Mouse (Mus musculus): ENCODE data around the gene Ttc23. TPM values are rescaled to one million over a fixed set of nuclear protein-coding genes. Genes with fewer than 3 reads are reported as not detected.
A peak's percentile ranks its signal among the peaks of the same experiment; 100 is the strongest.

Ttc23 gene
- polyA plus RNA-seq, 1 experiment from 2014 or later = 32.3 TPM

GRCm38 (mm10) chr7:67759629-67759995 lies 112.4 kb downstream of the Ttc23 start, which contains the start of gene Synm:
TSS of gene Synm (minus strand) at chr7:67759742.
- peak; percentile 95 for ATAC-seq (ENCODE audit: low FRiP score)
- peak within 1 kb of the TSS; percentile 100 for H3K4me2 ChIP-seq
- peak within 1 kb of the TSS; percentile 57 for H3K4me3 ChIP-seq (replicated peaks)
- WGBS = 0% methylated on average over 37 of the region's 37 CpGs
- H3K36me3 ChIP-seq (replicated peaks) = no peaks in the 10 kb centered on the region
- peaks cover 29% of the 10 kb centered on the region for H3K27me3 ChIP-seq
- H3K4me1 ChIP-seq = peaks cover 17% of the 10 kb centered on the region
- H3K27ac ChIP-seq = peak within 1 kb of the TSS; percentile 66
- no peaks in the 10 kb centered on the region for H3K9me3 ChIP-seq
- H3K9ac ChIP-seq = peak within 1 kb of the TSS; percentile 60

- peaks cover 6% of the 10 kb centered on the region for H3K4me1 ChIP-seq
- no peak for ATAC-seq (ENCODE audit: low FRiP score)
- H3K36me3 ChIP-seq (replicated peaks) = no peaks in the 10 kb centered on the region
- WGBS = 75% methylated on average over 3 of the region's 3 CpGs
- H3K9ac ChIP-seq = no peak overlapping the region; the same call in 1 of the 2 replicates
- H3K4me2 ChIP-seq = no peak overlapping the region
- peaks cover 9% of the 10 kb centered on the region for H3K27me3 ChIP-seq
- H3K4me3 ChIP-seq (replicated peaks) = no peak overlapping the region
- no peaks in the 10 kb centered on the region for H3K9me3 ChIP-seq
- H3K27ac ChIP-seq = no peak overlapping the region
These were observed 116.4 kb downstream of the Ttc23 start for GRCm38 (mm10) chr7:67763625-67764024.

- no peaks in the 10 kb centered on the region for H3K9me3 ChIP-seq
- H3K27me3 ChIP-seq = no peaks in the 10 kb centered on the region; the same call in 1 of the 2 replicates
- no peak overlapping the region for H3K27ac ChIP-seq
- no peak overlapping the region for H3K4me3 ChIP-seq (replicated peaks)
- no peaks in the 10 kb centered on the region for H3K36me3 ChIP-seq (replicated peaks)
- H3K4me1 ChIP-seq = no peaks in the 10 kb centered on the region
- no peak for ATAC-seq (ENCODE audit: low FRiP score)
- 95% methylated on average over 3 of the region's 3 CpGs for WGBS
- no peak overlapping the region for H3K9ac ChIP-seq
- H3K4me2 ChIP-seq = no peak overlapping the region
These were observed 120.9 kb downstream of the Ttc23 start for GRCm38 (mm10) chr7:67768125-67768524.

- Histone ChIP-seq H3K36me3 (replicated peaks) (no peaks in the 10 kb centered on the region), H3K4me1 (no peaks in the 10 kb centered on the region), H3K27me3 (no peaks in the 10 kb centered on the region; the same call in 1 of the 2 replicates), H3K4me3 (replicated peaks) (no peak overlapping the region), H3K9me3 (no peaks in the 10 kb centered on the region), H3K27ac (no peak overlapping the region), H3K9ac (no peak overlapping the region), H3K4me2 (no peak overlapping the region)
- WGBS = 92% methylated on average over 5 of the region's 5 CpGs
- ATAC-seq (ENCODE audit: low FRiP score) = no peak
These were observed 122.3 kb downstream of the Ttc23 start for GRCm38 (mm10) chr7:67769487-67769886.

GRCm38 (mm10) chr7:67772231-67772630 lies 125.0 kb downstream of the Ttc23 start:
- 90% methylated on average over 9 of the region's 9 CpGs for WGBS
- Histone ChIP-seq H3K4me2 (no peak overlapping the region), H3K27ac (no peak overlapping the region)

GRCm38 (mm10) chr7:67775623-67776022 lies 128.4 kb downstream of the Ttc23 start:
- no peaks in the 10 kb centered on the region for H3K9me3 ChIP-seq
- H3K27me3 ChIP-seq = no peaks in the 10 kb centered on the region
- no peak overlapping the region for H3K4me2 ChIP-seq
- H3K36me3 ChIP-seq (replicated peaks) = no peaks in the 10 kb centered on the region
- H3K4me1 ChIP-seq = no peaks in the 10 kb centered on the region
- no peak overlapping the region for H3K27ac ChIP-seq
- no peak overlapping the region for H3K4me3 ChIP-seq (replicated peaks)
- 78% methylated on average over 3 of the region's 3 CpGs for WGBS
- H3K9ac ChIP-seq = no peak overlapping the region
- no peak for ATAC-seq (ENCODE audit: low FRiP score)

More at GRCm38 (mm10) chr7:67772231-67772630, 125.0 kb downstream of the Ttc23 start:
- no peak overlapping the region for H3K9ac ChIP-seq
- no peaks in the 10 kb centered on the region for H3K27me3 ChIP-seq
- ATAC-seq (ENCODE audit: low FRiP score) = no peak
- H3K4me3 ChIP-seq (replicated peaks) = no peak overlapping the region
- no peaks in the 10 kb centered on the region for H3K36me3 ChIP-seq (replicated peaks)
- H3K4me1 ChIP-seq = no peaks in the 10 kb centered on the region
- no peaks in the 10 kb centered on the region for H3K9me3 ChIP-seq

GRCm38 (mm10) chr7:67776636-67777305 lies 129.6 kb downstream of the Ttc23 start:
- no peak overlapping the region for H3K27ac ChIP-seq
- 68% methylated on average over 12 of the region's 12 CpGs for WGBS
- H3K4me2 ChIP-seq = no peak overlapping the region

GRCm38 (mm10) chr7:67787861-67788260 lies 140.7 kb downstream of the Ttc23 start:
- no peak for ATAC-seq (ENCODE audit: low FRiP score)
- Histone ChIP-seq H3K4me2 (no peak overlapping the region), H3K9me3 (no peaks in the 10 kb centered on the region), H3K9ac (no peak overlapping the region), H3K27ac (no peak overlapping the region), H3K36me3 (replicated peaks) (no peaks in the 10 kb centered on the region), H3K4me1 (no peaks in the 10 kb centered on the region), H3K4me3 (replicated peaks) (no peak overlapping the region), H3K27me3 (no peaks in the 10 kb centered on the region)
- WGBS = 75% methylated on average over 2 of the region's 2 CpGs

More at GRCm38 (mm10) chr7:67776636-67777305, 129.6 kb downstream of the Ttc23 start:
- H3K27me3 ChIP-seq = no peaks in the 10 kb centered on the region
- H3K9ac ChIP-seq = no peak overlapping the region
- H3K9me3 ChIP-seq = no peaks in the 10 kb centered on the region
- H3K36me3 ChIP-seq (replicated peaks) = no peaks in the 10 kb centered on the region
- ATAC-seq (ENCODE audit: low FRiP score) = no peak
- no peaks in the 10 kb centered on the region for H3K4me1 ChIP-seq
- no peak overlapping the region for H3K4me3 ChIP-seq (replicated peaks)

GRCm38 (mm10) chr7:67788713-67789112 lies 141.5 kb downstream of the Ttc23 start:
- Histone ChIP-seq H3K4me2 (no peak overlapping the region), H3K4me3 (replicated peaks) (no peak overlapping the region), H3K9ac (no peak overlapping the region), H3K27me3 (no peaks in the 10 kb centered on the region), H3K9me3 (no peaks in the 10 kb centered on the region), H3K36me3 (replicated peaks) (no peaks in the 10 kb centered on the region), H3K27ac (no peak overlapping the region), H3K4me1 (no peaks in the 10 kb centered on the region)
- 14% methylated on average over 10 of the region's 10 CpGs for WGBS
- no peak for ATAC-seq (ENCODE audit: low FRiP score)

- no peak for ATAC-seq (ENCODE audit: low FRiP score)
- H3K9me3 ChIP-seq = no peaks in the 10 kb centered on the region
- 53% methylated on average over 7 of the region's 7 CpGs for WGBS
These were observed 144.0 kb downstream of the Ttc23 start for GRCm38 (mm10) chr7:67791256-67791655.

GRCm38 (mm10) chr7:67793449-67793848 lies 146.2 kb downstream of the Ttc23 start:
- Histone ChIP-seq H3K9ac (no peak overlapping the region), H3K4me3 (replicated peaks) (no peak overlapping the region), H3K9me3 (no peaks in the 10 kb centered on the region), H3K27me3 (no peaks in the 10 kb centered on the region), H3K4me1 (no peaks in the 10 kb centered on the region), H3K27ac (no peak overlapping the region), H3K4me2 (no peak overlapping the region), H3K36me3 (replicated peaks) (no peaks in the 10 kb centered on the region)
- 74% methylated on average over 7 of the region's 7 CpGs for WGBS
- no peak for ATAC-seq (ENCODE audit: low FRiP score)

More at GRCm38 (mm10) chr7:67791256-67791655, 144.0 kb downstream of the Ttc23 start:
- H3K27me3 ChIP-seq = no peaks in the 10 kb centered on the region
- no peak overlapping the region for H3K27ac ChIP-seq
- H3K4me1 ChIP-seq = no peaks in the 10 kb centered on the region
- no peak overlapping the region for H3K9ac ChIP-seq
- no peak overlapping the region for H3K4me2 ChIP-seq
- H3K36me3 ChIP-seq (replicated peaks) = no peaks in the 10 kb centered on the region
- H3K4me3 ChIP-seq (replicated peaks) = no peak overlapping the region

GRCm38 (mm10) chr7:67797065-67797464 lies 149.9 kb downstream of the Ttc23 start:
- Histone ChIP-seq H3K4me2 (no peak overlapping the region), H3K27me3 (0 out of 2 replicates have a peak, but pooled peaks cover 6% of the 10 kb centered on the region), H3K27ac (no peak overlapping the region), H3K9me3 (no peaks in the 10 kb centered on the region), H3K4me1 (no peaks in the 10 kb centered on the region; the same call in 1 of the 2 replicates), H3K36me3 (replicated peaks) (no peaks in the 10 kb centered on the region), H3K9ac (no peak overlapping the region), H3K4me3 (replicated peaks) (no peak overlapping the region)
- 48% methylated on average over 8 of the region's 8 CpGs for whole genome bisulfite sequencing
- no peak for ATAC-seq (ENCODE audit: low FRiP score)

GRCm38 (mm10) chr7:67798476-67798875 lies 151.3 kb downstream of the Ttc23 start:
- Histone ChIP-seq H3K27ac (no peak overlapping the region), H3K36me3 (replicated peaks) (no peaks in the 10 kb centered on the region), H3K4me3 (replicated peaks) (no peak overlapping the region), H3K9ac (no peak overlapping the region), H3K4me1 (peaks cover 4% of the 10 kb centered on the region; the same call in 1 of the 2 replicates), H3K4me2 (no peak overlapping the region), H3K9me3 (no peaks in the 10 kb centered on the region), H3K27me3 (peaks cover 12% of the 10 kb centered on the region)
- ATAC-seq (ENCODE audit: low FRiP score) = no peak
- WGBS = 87% methylated on average over 4 of the region's 4 CpGs
